Mouse (Mus musculus): ENCODE data around the gene Fbxo28. TPM values are rescaled to one million over a fixed set of nuclear protein-coding genes. Genes with fewer than 3 reads are reported as not detected.

Gene Fbxo28
- total RNA-seq, 2 experiments from 2014 or later = 46.3 to 46.7 TPM

- DNase-seq (ENCODE audit: low spot score in 2 of 2) = no peak
- Histone ChIP-seq H3K4me3 (no peak overlapping the region), H3K27ac (no peak overlapping the region)
- TF ChIP-seq CTCF (conservative IDR thresholded peaks at IDR 0.05) = no peak
Observed at GRCm38 (mm10) chr1:182368782-182369181, 27.4 kb upstream of the Fbxo28 start.

DNA sequence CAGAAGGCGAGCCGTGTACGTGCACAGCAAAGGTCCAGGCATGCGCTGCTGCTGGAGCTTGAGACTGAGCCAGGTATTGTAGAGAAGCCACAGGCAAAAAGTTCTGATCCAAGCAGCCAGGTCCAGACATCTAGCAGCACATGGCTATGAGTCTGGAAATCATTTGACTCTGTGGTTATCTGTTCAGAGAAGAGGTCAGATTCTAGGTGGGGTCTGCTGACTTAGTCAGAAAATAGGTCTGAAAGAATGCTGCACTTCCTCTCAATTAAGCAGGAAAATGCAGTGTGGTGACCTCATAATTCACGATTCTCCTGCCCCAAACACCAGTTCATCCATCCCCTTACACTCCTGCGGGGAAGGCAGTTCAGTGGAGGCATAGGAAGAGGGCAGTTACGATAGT lies 26.9 kb upstream of the Fbxo28 start:
- Histone ChIP-seq H3K27ac (no peak overlapping the region), H3K4me3 (no peak overlapping the region)
- no peak for DNase-seq (ENCODE audit: low spot score in 2 of 2)
- TF ChIP-seq CTCF (conservative IDR thresholded peaks at IDR 0.05) = no peak

DNA sequence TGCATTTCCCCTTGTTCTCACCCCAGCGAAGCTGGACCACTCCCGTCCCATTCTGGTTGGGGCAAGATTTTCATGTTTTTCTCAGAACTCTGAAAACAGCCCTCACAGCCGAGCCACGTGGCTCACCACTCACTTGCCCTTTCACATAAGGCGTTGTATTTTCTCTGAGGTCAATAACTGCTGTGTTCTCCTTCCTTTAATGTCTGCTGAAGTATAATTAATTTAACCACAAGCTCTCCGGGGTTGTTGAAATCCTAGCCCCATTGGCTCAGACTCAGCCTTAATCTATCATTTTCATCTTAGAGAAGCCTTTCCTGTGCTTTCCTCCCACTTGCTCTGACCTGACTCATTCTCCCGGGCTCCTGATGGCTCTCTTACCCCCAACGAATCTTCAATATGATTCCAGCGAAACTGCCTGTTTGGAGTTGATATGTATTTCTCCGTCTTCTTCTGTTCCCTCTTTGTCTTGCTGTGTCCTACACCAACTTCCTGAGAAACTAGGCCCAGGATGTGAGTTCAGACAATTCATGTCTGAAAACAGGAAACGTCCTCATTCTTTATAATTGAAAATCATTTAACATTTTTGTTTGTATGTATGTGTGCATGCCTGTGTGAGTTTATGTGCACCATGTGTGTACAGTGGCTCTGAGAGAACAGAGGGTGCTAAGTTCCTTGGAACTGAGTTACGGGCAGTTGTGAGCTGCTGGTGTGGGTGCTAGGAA lies 22.4 kb upstream of the Fbxo28 start:
- H3K4me3 ChIP-seq = no peak overlapping the region
- no peak overlapping the region for H3K27ac ChIP-seq
- no peak for TF ChIP-seq CTCF (conservative IDR thresholded peaks at IDR 0.05)
- DNase-seq (ENCODE audit: low spot score in 2 of 2) = no peak

DNA sequence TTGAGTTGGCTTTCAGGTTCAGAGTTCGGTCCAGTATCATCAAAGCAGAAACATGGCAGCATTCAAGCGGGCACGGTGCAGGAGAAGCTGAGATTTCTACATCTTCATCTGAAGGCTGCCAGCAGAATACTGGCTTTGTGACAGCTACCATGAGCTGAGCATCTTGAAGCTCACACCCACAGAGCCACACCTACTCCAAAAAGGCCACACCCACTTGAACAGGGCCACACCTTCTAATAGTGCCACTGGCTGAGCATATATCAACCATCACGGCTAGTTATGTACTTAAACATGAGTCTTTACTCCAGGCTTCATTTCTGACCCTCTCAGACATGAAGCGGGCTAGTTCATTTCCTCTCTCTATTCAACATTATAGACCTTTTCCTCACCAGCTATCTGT lies 21.3 kb upstream of the Fbxo28 start:
- Histone ChIP-seq H3K4me3 (no peak overlapping the region), H3K27ac (no peak overlapping the region)
- DNase-seq (ENCODE audit: low spot score in 2 of 2) = no peak
- no peak for TF ChIP-seq CTCF (conservative IDR thresholded peaks at IDR 0.05)

DNA sequence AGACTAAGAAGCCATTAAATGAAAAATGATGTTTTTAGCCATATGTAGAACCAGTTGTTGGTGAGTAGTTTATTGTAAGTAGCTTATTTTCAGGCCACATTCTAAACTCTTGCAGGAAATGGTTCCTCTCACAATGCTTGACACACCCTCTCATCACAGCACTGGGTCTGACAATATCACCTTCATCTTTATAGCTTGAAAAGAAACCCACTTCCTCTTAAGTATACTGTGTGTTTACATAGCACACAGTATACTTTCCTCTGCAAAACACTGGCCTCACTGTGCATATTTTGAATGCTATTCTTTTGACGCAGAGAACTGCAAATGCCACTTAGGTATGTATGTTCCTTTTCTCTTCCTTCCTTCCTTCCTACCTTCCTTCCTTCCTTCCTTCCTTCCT lies 16.7 kb upstream of the Fbxo28 start:
- no peak for DNase-seq (ENCODE audit: low spot score in 2 of 2)
- no peak for TF ChIP-seq CTCF (conservative IDR thresholded peaks at IDR 0.05)

GRCm38 (mm10) chr1:182354504-182355147 lies 13.2 kb upstream of the Fbxo28 start:
- no peak overlapping the region for H3K4me3 ChIP-seq
- no peak for DNase-seq (ENCODE audit: low spot score in 2 of 2)

More for the DNA sequence above, 16.7 kb upstream of the Fbxo28 start:
- Histone ChIP-seq H3K27ac (no peak overlapping the region), H3K4me3 (no peak overlapping the region)

DNA sequence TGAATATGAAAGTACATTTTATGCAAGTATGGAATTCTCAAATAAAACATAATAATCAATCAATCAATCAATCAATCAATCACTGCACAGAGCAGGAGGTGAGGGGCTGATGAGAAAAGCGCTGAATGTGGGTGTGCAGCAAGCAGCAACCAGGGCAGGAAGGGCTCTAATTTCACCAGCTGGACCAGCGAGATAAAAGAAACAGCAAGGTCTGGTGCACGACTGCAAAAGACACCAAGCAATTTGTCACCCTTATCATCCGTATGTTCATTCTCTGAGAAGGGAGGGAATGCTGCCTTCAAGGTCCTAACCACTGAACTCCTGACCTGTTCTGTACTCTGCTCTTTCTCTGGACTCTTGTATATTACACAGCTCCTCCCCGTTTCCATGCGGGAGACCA lies 8.1 kb upstream of the Fbxo28 start:
- Histone ChIP-seq H3K27ac (no peak overlapping the region), H3K4me3 (no peak overlapping the region)
- TF ChIP-seq CTCF (conservative IDR thresholded peaks at IDR 0.05) = no peak
- DNase-seq (ENCODE audit: low spot score in 2 of 2) = no peak

More at GRCm38 (mm10) chr1:182354504-182355147, 13.2 kb upstream of the Fbxo28 start:
- no peak overlapping the region for H3K27ac ChIP-seq
- TF ChIP-seq CTCF (conservative IDR thresholded peaks at IDR 0.05) = no peak

- H3K4me3 ChIP-seq = no peak overlapping the region
- H3K27ac ChIP-seq = peak overlapping the region; percentile 53; the same call in 1 of the 2 replicates
- TF ChIP-seq CTCF (conservative IDR thresholded peaks at IDR 0.05) = no peak
- peak; percentile 32 to 37 for DNase-seq (ENCODE audit: low spot score in 2 of 2)
Observed at GRCm38 (mm10) chr1:182346491-182346890, 5.1 kb upstream of the Fbxo28 start.

DNA sequence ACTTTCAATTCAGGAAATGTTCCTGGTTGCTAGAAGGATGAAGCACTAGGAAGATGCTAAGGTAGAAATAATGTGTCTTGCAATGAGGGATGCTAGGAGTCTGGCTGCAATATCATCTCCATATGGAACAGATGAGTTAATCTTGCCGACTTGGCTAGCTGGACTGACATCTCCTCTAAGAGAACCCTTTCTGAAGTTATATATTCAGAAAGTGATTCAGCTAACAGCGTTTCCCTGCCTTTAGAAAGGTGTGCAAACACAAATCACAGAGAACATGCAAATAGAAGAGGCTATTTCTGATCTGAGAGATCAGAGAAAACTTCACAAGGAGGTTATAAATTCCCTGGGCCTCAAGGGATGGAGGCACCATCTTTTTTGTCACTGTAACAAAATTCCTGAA lies 4.4 kb upstream of the Fbxo28 start:
- no peak for DNase-seq (ENCODE audit: low spot score in 2 of 2)
- H3K4me3 ChIP-seq = no peak overlapping the region
- no peak for TF ChIP-seq CTCF (conservative IDR thresholded peaks at IDR 0.05)
- H3K27ac ChIP-seq = peak overlapping the region; percentile 53; the same call in 1 of the 2 replicates

- TF ChIP-seq CTCF (conservative IDR thresholded peaks at IDR 0.05) = no peak
- peak overlapping the region; percentile 88 for H3K4me3 ChIP-seq
- no peak for DNase-seq (ENCODE audit: low spot score in 2 of 2)
- peak overlapping the region; percentile 97 for H3K27ac ChIP-seq
Observed at GRCm38 (mm10) chr1:182341993-182342392, 564 bp upstream of the Fbxo28 start.

DNA sequence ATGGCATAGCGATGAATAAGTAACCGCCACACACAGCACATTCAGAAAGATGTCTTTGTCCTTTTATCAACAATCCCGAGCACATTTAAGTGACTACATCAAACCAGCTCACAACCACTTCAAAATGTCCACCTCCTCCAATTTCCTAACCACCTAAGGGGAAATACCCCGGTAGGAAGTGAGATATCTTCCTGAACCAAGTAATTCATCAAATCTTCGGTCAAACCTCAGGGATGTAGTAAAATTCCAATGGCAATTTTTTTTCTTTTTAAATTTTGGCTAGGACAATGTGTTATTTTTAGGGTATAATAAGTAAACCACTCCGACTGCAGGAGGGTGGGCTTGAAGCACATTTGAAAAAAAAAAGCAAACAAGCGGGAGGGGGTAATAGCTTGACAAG lies 1.1 kb downstream of the Fbxo28 start:
- DNase-seq (ENCODE audit: low spot score in 2 of 2) = no peak
- H3K27ac ChIP-seq = peak overlapping the region; percentile 97; the same call in 1 of the 2 replicates
- TF ChIP-seq CTCF (conservative IDR thresholded peaks at IDR 0.05) = no peak
- peak overlapping the region; percentile 88 for H3K4me3 ChIP-seq

DNA sequence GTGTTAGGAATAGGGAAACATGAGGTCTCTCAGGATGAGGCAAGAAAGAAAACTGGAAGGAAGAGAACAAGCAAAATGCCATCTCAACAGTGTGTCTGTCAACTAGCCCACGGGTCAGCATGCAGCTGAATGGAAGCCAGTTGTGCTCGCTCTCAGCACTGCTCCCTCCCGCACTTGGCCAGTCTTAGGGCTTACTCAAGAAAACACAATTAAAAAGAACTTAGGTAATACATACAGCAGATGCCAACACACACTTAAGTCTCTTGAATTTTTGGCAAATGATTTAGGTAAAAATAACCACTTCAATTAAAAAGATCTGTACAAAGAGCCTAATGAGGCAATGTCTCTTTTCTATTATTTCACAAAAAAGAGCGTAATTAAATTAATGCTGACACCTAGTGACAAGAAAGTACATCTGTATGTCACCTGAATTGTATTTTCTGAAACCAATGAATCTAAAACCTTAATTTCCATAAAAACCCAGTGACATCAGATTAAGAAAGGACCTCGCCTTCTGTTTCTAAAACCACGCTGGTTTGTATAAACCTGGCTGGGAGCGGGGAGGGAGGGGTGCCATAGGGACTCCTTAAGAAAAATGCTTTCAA lies 2.4 kb downstream of the Fbxo28 start:
- DNase-seq (ENCODE audit: low spot score in 2 of 2) = no peak
- peak overlapping the region; percentile 88 for H3K4me3 ChIP-seq

GRCm38 (mm10) chr1:182333766-182334437 lies 7.5 kb downstream of the Fbxo28 start:
- H3K27ac ChIP-seq = no peak overlapping the region
- no peak for TF ChIP-seq CTCF (conservative IDR thresholded peaks at IDR 0.05)
- H3K4me3 ChIP-seq = no peak overlapping the region
- DNase-seq (ENCODE audit: low spot score in 2 of 2) = no peak

More for the DNA sequence above, 2.4 kb downstream of the Fbxo28 start:
- H3K27ac ChIP-seq = no peak overlapping the region
- peak; percentile 53 for TF ChIP-seq CTCF (conservative IDR thresholded peaks at IDR 0.05)

Data from layer of hippocampus, adult 2 months (tissue).